Mouse (Mus musculus): ENCODE results near the gene Dcaf15. TPM values are rescaled to one million over a fixed set of nuclear protein-coding genes. Genes with fewer than 3 reads are reported as not detected.

The Dcaf15 gene
- polyA plus RNA-seq (2017; shearing (Covaris generic)), result 10 to 100 TPM; 16.6 to 20.0 (median 18.6) TPM

- ATAC-seq, result peak; percentile 96
Measured at GRCm38 (mm10) chr8:84104697-84105609, at the start of gene Dcaf15. TSS of gene Dcaf15 (minus strand) at chr8:84104768.

DNA sequence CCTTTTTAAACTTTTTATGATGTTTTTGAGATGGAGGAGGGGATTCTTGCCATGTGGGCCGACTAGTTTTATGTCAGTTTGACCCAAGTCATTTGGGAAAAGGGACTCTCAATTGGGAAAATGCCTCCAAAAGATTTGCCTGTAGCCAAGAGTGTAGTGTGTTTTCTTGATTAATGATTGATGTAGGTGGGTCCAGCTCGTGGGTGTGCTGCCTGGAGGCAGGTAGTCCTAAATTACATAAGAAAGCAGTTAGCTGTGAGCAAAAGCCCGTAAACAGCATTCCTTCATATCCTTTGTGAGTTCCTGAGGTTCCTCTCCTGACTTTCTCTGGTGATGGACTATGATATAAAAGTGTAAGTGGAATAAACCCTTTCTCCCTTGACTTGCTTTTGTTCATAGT, 44.6 kb upstream of the Dcaf15 start:
- ATAC-seq, result no peak

- no peak for ATAC-seq
Measured at GRCm38 (mm10) chr8:84148531-84148850, 43.9 kb upstream of the Dcaf15 start.

DNA sequence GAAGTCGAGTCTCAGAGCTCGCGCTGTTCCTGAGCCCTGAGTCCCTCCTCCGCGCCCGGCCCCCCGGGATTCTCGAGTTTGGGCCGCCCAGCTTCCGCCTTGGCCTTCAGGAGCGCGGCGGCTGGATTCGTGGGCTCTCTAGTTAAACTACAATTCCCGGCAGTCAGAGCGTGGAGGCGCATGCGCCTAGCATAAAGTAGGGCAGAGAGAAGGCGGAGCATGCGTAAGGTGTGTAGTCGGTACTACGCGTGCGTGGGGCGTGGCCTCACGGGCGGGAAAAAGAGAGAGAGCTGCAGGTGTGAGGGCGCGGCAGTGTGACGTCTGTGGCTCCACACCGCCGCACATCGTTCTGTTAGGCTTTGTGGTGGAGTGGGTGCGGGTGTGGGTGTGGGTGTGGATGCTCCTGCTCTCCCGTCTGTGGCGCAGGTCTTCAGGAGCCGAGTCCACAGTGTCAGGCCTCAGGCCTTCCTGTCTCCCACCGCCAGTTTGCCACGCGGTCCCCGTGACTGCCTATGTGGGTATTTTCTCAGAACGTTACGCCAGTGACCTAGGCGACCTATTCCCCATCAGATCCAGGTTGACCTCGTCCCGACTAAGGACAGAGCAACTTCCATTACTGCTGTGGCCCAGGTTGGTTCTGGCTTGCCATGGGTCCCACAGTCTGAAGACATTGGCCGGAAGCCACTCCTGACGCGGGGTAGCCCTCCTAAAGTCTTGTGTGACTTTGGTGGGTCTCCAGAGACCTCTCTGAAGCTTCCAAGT, 43.4 kb upstream of the Dcaf15 start, which contains the start of the genes Cc2d1a and 4930432K21Rik:
Cc2d1a (minus strand) TSS at position 168 of the 762 bp plus-strand sequence.
4930432K21Rik (plus strand) TSS at position 257 of the 762 bp plus-strand sequence.
- ATAC-seq, result peak; percentile 97

DNA sequence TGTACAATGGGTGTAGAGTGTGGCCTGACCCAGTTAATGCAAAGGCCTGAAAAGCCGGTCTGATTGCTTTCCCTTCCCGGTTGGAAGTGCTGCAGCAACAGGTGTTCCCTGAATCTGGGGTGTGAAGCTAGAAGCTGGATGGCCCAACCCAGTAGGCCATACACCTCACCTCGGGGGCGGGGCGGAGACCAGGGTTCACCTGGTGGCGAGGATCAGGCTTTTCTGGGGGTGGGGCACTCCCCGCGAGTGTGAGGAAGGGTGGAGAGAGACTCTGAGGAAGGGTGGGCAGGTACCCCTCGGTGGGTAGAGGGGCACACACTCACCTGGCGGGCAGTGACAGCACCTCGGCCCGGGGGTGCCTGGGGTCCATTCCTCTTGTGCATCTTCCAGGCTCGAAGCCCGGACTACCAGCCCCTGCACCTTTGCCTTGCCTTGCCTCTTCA, 42.8 kb upstream of the Dcaf15 start:
- ATAC-seq, result peak; percentile 10

GRCm38 (mm10) chr8:84144636-84145245, 40.2 kb upstream of the Dcaf15 start:
- ATAC-seq, result no peak

DNA sequence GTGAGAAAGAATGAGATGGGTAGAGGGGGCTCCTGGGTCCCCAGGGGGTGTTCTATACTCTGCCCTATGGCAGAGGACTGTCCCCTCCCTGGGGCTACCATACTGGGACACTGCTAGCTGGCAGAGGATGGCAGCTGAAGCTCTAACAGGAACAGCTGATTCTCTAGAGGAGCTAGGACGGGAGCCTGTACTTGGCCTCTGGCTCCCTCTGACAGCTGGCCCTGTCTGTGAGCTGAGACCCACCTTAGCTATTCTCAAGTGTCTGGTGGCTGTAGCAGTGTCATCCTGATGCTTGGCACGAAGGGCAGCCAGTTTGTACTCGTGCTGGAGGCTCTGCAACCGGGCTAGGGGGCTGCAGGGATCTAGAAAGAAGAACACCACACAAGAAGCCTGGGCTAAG, 36.3 kb upstream of the Dcaf15 start:
- no peak for ATAC-seq

DNA sequence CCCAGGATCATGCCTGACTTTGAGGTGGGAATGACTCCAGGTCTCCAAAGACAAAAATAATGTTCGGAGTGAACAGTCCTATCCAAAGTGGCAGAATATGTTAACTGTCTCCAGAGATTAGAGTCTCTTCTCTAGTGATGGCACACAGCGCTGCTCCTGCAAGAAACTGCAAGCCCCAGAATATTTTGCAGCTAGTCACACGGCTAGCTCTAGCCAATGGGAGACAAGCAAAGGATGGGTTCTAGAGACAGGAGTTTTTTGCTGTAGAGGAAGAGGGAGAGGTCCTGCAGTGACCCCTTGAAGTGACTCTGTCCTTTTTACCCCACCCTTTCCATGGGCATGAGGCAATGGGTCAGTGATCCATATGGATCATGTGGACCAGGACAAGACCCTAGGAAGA, 33.3 kb upstream of the Dcaf15 start:
- no peak for ATAC-seq

GRCm38 (mm10) chr8:84132225-84132624, 27.7 kb upstream of the Dcaf15 start:
- no peak for ATAC-seq

- no peak for ATAC-seq
Measured at GRCm38 (mm10) chr8:84130806-84131205, 26.2 kb upstream of the Dcaf15 start.

DNA sequence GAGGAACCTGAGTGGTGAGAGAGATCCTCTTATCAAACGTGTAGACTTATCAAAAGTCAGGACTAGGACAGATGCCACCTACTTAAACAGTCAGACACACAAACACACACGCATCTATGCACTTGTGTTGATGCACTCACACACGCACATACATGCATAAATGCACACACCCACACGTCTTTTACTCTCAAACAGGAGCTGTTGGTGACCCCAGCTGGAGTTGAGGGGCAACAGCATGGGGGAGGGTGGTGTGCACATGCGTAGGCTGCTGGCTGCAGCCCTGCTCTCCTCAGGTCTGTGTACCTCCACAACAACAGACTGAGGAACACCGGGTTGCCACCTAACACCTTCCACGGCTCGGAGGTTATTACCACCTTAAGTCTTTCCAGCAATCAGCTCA, 23.7 kb upstream of the Dcaf15 start:
- peak; percentile 20 for ATAC-seq

DNA sequence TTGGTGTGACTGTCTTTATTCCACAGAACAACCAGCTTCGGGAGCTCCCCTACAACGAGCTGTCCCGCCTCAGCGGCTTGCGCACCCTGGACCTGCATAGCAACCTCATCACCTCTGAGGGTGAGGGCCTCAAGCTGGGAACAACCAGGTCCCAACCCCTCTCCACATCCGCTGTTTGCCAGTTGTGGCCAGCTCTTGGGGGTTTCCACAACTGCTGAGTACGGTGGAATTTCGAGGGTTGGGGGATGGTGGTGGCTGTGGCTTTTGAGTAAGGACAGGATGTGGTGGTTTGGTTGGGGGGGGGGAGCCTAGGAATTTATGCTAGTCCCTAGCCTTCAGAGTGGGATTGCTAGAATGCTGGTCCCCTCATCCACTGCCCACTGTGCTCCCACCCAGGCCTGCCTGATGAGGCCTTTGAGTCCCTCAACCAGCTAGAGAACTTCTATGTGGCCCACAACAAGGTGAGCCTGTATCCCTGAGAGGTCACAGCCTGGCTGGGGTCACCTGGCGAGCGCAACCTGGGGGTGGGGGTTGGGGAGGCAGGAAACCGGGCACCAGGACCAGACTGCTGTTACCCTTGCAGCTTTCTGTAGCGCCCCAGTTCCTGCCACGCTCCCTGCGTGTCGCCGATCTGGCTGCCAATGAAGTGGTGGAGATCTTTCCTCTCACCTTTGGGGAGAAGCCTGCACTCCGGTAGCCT, 22.8 kb upstream of the Dcaf15 start:
- ATAC-seq, result peak; percentile 93

- ATAC-seq, result peak; percentile 36
Measured at GRCm38 (mm10) chr8:84126742-84127141, 22.2 kb upstream of the Dcaf15 start.

DNA sequence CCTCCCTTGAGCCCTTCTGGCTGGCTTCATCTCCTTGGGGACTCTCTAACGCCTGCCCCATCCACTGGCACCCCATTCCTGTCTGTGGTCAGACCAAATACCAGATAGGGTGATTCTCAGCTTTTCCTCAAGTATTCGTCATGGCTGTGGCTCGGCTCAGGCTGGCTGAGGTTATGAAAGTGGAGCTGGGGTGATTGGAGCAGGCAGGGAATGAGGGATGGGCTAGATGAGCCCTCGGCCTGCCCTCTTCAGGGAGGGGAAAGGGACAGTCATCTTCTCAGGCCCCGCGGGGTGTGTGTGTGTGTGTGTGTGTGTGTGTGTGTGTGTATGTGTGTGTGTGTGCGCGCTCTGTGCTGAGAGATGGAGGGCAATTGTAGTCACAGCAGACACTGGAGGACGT, 21.1 kb upstream of the Dcaf15 start, which contains the start of gene Podnl1:
Podnl1 (plus strand) TSS at position 334 of the 400 bp plus-strand sequence.
- no peak for ATAC-seq

DNA sequence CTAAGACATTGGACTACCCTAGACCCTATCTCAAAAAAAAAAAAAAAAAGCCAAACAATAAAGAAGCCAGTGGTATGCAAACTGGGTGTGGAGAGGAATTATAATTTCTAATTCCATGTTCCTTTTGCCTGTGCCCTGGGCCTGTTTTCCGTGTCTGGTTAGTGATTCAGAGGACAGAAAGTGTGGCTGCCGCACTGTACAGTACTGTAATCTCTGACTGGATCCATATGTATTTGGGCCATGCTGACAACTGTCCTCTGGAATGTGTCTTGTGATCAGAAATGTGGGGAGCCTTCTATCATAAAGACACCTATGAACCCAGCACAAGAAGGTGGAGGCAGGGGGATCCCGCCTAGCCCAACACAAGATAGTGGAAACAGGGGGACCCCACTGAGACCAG, 17.6 kb upstream of the Dcaf15 start:
- ATAC-seq, result no peak

DNA sequence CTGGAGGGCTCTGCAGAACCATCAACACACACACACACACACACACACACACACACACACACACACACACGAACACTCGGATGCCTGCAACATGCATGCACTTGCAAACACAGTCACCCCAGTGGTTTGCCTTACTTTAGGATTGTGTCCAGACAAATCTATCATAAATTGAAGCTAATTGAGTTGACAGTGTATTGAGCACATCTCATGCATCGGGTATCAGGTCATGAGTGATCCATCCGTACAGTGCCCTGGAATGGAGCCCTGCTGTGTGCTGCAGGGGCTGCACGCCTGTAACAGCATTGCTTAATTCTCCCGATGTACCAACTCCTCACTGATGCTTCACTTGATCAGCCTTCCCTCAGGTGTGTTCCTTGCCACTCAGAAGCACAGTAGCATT, 11.1 kb upstream of the Dcaf15 start:
- no peak for ATAC-seq

GRCm38 (mm10) chr8:84106216-84107040, 1.9 kb upstream of the Dcaf15 start:
- peak; percentile 29 for ATAC-seq

DNA sequence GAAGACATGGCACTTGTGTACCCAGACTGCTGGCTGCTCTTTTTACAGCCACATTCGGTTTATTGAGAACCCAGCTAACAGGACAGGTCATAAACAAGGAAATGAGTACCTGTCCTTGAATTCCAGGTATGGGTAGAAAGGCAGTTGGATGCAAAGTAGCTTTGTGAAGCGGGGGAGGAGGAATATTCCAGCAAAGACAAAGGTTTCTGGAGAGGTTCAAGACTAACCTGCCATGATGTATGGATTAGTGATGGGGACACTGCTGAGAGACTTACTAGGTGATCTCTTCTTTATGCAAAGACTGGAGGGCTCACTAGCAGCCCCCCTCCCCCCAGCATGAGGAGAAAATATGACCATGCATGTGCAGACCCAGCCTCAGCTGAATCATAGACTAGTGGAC, 1.1 kb upstream of the Dcaf15 start:
- no peak for ATAC-seq

DNA sequence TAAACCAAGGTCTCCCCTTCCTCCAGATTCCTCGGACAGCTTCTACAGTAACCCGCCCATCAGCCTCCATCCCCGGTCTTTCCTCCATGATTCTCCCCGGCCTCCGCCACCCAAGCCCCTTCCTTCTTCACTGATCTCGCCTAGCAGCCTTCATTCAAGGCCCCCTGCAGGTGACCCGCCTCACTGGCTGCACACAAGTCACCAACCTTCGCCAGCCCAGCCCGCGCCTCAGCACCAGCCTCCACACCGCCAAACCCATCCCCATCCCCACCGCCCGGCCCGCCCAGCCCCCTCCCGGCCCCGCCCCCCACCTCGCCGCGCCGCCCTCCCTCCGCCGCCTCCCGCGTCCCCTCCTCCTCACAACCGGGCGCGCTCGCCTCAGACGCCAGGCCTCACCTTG, 347 bp downstream of the Dcaf15 start:
- ATAC-seq, result peak; percentile 27

GRCm38 (mm10) chr8:84103601-84104000, 967 bp downstream of the Dcaf15 start:
- no peak for ATAC-seq

DNA sequence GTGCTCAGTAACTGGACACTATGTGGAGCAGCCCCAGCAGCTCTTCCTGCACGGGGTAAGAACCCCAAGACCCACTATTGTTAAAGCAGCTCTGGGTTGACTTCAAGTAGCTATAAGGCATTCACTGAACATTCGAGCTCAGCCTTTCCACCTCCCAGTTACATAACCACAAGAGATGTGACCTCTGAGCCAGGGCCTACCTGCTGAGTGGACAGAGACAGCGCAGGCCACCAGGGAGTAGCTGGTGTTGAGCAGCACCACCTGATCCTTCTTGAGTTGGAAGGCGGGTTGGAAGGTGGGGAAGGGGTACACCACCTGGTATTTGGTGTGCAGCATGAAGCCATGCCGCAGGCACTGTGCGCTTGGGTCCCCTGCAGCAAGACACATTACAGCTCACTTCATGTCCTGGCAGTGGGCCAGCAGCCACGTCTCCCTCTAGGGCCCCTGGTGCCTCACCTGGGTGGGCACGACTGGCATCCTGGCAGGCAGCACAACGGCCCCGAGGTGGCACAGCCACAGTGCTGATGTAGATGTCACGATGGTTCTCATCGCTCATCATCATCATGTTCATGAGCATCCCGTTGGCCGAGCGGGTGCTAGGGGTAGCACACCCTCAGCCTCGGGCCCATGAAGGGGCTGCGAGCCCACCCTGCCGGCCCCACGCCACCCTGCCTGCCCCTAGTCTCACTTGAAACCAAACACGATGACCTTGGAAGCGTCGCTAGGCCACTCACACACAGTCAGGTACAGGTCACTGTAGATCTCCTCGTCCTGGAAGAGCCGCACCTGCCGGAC, 2.9 kb downstream of the Dcaf15 start:
- ATAC-seq, result no peak
